Mouse (Mus musculus): ENCODE measurements around the gene Trip4. TPM values are rescaled to one million over a fixed set of nuclear protein-coding genes. Genes with fewer than 3 reads are reported as not detected.

The Trip4 gene
- polyA plus RNA-seq, 1 experiment from 2014 or later: 33.8 TPM

GRCm38 (mm10) chr9:65832041-65832440 lies 76.6 kb downstream of the Trip4 start:
- no peaks in the 10 kb centered on the region for H3K27me3 ChIP-seq (replicated peaks)
- peaks cover 12% of the 10 kb centered on the region for H3K4me1 ChIP-seq
- WGBS: 17% methylated on average over 2 of the region's 2 CpGs
- no peak for ATAC-seq (replicated peaks)
- H3K4me3 ChIP-seq: no peak overlapping the region
- no peak overlapping the region for H3K27ac ChIP-seq
- no peaks in the 10 kb centered on the region for H3K36me3 ChIP-seq (replicated peaks)
- H3K4me2 ChIP-seq: no peak overlapping the region
- no peaks in the 10 kb centered on the region for H3K9me3 ChIP-seq
- no peak overlapping the region for H3K9ac ChIP-seq

GRCm38 (mm10) chr9:65831164-65831563 lies 77.4 kb downstream of the Trip4 start:
- WGBS: 42% methylated on average over 4 of the region's 4 CpGs
- Histone ChIP-seq H3K4me2 (no peak overlapping the region), H3K9me3 (no peaks in the 10 kb centered on the region), H3K36me3 (replicated peaks) (no peaks in the 10 kb centered on the region), H3K9ac (no peak overlapping the region), H3K27me3 (replicated peaks) (no peaks in the 10 kb centered on the region), H3K27ac (no peak overlapping the region), H3K4me3 (no peak overlapping the region), H3K4me1 (peaks cover 15% of the 10 kb centered on the region)
- no peak for ATAC-seq (replicated peaks)

GRCm38 (mm10) chr9:65830255-65830654 lies 78.3 kb downstream of the Trip4 start:
- 64% methylated on average over 4 of the region's 4 CpGs for WGBS
- no peak for ATAC-seq (replicated peaks)
- Histone ChIP-seq H3K9ac (no peak overlapping the region), H3K27ac (no peak overlapping the region), H3K36me3 (replicated peaks) (no peaks in the 10 kb centered on the region), H3K4me1 (peaks cover 24% of the 10 kb centered on the region), H3K9me3 (no peaks in the 10 kb centered on the region), H3K4me2 (no peak overlapping the region), H3K4me3 (no peak overlapping the region), H3K27me3 (replicated peaks) (no peaks in the 10 kb centered on the region)

- no peak overlapping the region for H3K4me2 ChIP-seq
- H3K4me1 ChIP-seq: peaks cover 31% of the 10 kb centered on the region
- no peaks in the 10 kb centered on the region for H3K9me3 ChIP-seq
- H3K27me3 ChIP-seq (replicated peaks): no peaks in the 10 kb centered on the region
- no peaks in the 10 kb centered on the region for H3K36me3 ChIP-seq (replicated peaks)
- no peak overlapping the region for H3K4me3 ChIP-seq
- no peak overlapping the region for H3K9ac ChIP-seq
- H3K27ac ChIP-seq: no peak overlapping the region
- no peak for ATAC-seq (replicated peaks)
- 95% methylated on average over 2 of the region's 2 CpGs for WGBS
These were observed 79.2 kb downstream of the Trip4 start for GRCm38 (mm10) chr9:65829410-65829809.

GRCm38 (mm10) chr9:65828511-65828910 lies 80.1 kb downstream of the Trip4 start:
- peaks cover 40% of the 10 kb centered on the region for H3K4me1 ChIP-seq
- ATAC-seq (replicated peaks): no peak
- no peak overlapping the region for H3K27ac ChIP-seq
- no peak overlapping the region for H3K9ac ChIP-seq
- H3K27me3 ChIP-seq (replicated peaks): no peaks in the 10 kb centered on the region
- H3K4me3 ChIP-seq: 0 out of 2 replicates have a peak overlapping the region, but pooled peaks have one; percentile 91
- WGBS: 50% methylated on average over 3 of the region's 3 CpGs
- no peaks in the 10 kb centered on the region for H3K36me3 ChIP-seq (replicated peaks)
- H3K9me3 ChIP-seq: no peaks in the 10 kb centered on the region
- peak overlapping the region; percentile 63; the same call in 1 of the 2 replicates for H3K4me2 ChIP-seq

GRCm38 (mm10) chr9:65828016-65828403 lies 80.6 kb downstream of the Trip4 start:
- peak overlapping the region; percentile 63 for H3K4me2 ChIP-seq
- H3K36me3 ChIP-seq (replicated peaks): no peaks in the 10 kb centered on the region
- under 1% methylated on average over 13 of the region's 13 CpGs for WGBS
- peak overlapping the region; percentile 91 for H3K4me3 ChIP-seq
- H3K4me1 ChIP-seq: peaks cover 43% of the 10 kb centered on the region
- peak overlapping the region; percentile 99 for H3K27ac ChIP-seq
- H3K27me3 ChIP-seq (replicated peaks): no peaks in the 10 kb centered on the region
- ATAC-seq (replicated peaks): no peak
- H3K9ac ChIP-seq: peak overlapping the region; percentile 96
- H3K9me3 ChIP-seq: no peaks in the 10 kb centered on the region

GRCm38 (mm10) chr9:65827344-65828015 lies 81.1 kb downstream of the Trip4 start, which contains the start of gene Zfp609:
Gene Zfp609 (minus strand): TSS chr9:65827564.
- ATAC-seq (replicated peaks): peak; percentile 86
- WGBS: under 1% methylated on average over 54 of the region's 76 CpGs
- H3K36me3 ChIP-seq (replicated peaks): no peaks in the 10 kb centered on the region
- no peaks in the 10 kb centered on the region for H3K9me3 ChIP-seq
- H3K27ac ChIP-seq: peak within 1 kb of the TSS; percentile 99
- peaks cover 45% of the 10 kb centered on the region for H3K4me1 ChIP-seq
- H3K27me3 ChIP-seq (replicated peaks): no peaks in the 10 kb centered on the region
- peak within 1 kb of the TSS; percentile 96 for H3K9ac ChIP-seq
- peak within 1 kb of the TSS; percentile 63 for H3K4me2 ChIP-seq
- H3K4me3 ChIP-seq: peak within 1 kb of the TSS; percentile 91

- H3K27me3 ChIP-seq (replicated peaks): no peaks in the 10 kb centered on the region
- peak; percentile 62 for ATAC-seq (replicated peaks)
- no peaks in the 10 kb centered on the region for H3K9me3 ChIP-seq
- H3K4me2 ChIP-seq: peak overlapping the region; percentile 63
- H3K9ac ChIP-seq: peak overlapping the region; percentile 96
- H3K27ac ChIP-seq: peak overlapping the region; percentile 99
- H3K4me1 ChIP-seq: peaks cover 46% of the 10 kb centered on the region
- H3K36me3 ChIP-seq (replicated peaks): no peaks in the 10 kb centered on the region
- under 1% methylated on average over 26 of the region's 31 CpGs for WGBS
- H3K4me3 ChIP-seq: peak overlapping the region; percentile 91
These were observed 81.8 kb downstream of the Trip4 start for GRCm38 (mm10) chr9:65826588-65827343.

GRCm38 (mm10) chr9:65826226-65826587 lies 82.4 kb downstream of the Trip4 start:
- Histone ChIP-seq H3K27me3 (replicated peaks) (no peaks in the 10 kb centered on the region), H3K9me3 (no peaks in the 10 kb centered on the region), H3K36me3 (replicated peaks) (no peaks in the 10 kb centered on the region), H3K27ac (peak overlapping the region; percentile 99), H3K4me3 (peak overlapping the region; percentile 91), H3K9ac (peak overlapping the region; percentile 96), H3K4me2 (peak overlapping the region; percentile 63), H3K4me1 (peaks cover 46% of the 10 kb centered on the region)
- ATAC-seq (replicated peaks): peak; percentile 32
- WGBS: 0% methylated on average over 4 of the region's 4 CpGs

- Histone ChIP-seq H3K9ac (peak overlapping the region; percentile 19; the same call in 1 of the 2 replicates), H3K36me3 (replicated peaks) (no peaks in the 10 kb centered on the region), H3K4me3 (no peak overlapping the region), H3K9me3 (no peaks in the 10 kb centered on the region), H3K4me1 (peaks cover 56% of the 10 kb centered on the region), H3K27me3 (replicated peaks) (no peaks in the 10 kb centered on the region), H3K4me2 (peak overlapping the region; percentile 32), H3K27ac (peak overlapping the region; percentile 57)
- 27% methylated on average over 10 of the region's 10 CpGs for WGBS
- no peak for ATAC-seq (replicated peaks)
These were observed 84.7 kb downstream of the Trip4 start for GRCm38 (mm10) chr9:65823716-65824462.

GRCm38 (mm10) chr9:65822011-65822410 lies 86.6 kb downstream of the Trip4 start:
- Histone ChIP-seq H3K27ac (no peak overlapping the region), H3K4me1 (peaks cover 57% of the 10 kb centered on the region), H3K9me3 (no peaks in the 10 kb centered on the region), H3K9ac (no peak overlapping the region), H3K4me3 (no peak overlapping the region), H3K27me3 (replicated peaks) (no peaks in the 10 kb centered on the region), H3K4me2 (no peak overlapping the region), H3K36me3 (replicated peaks) (no peaks in the 10 kb centered on the region)
- no peak for ATAC-seq (replicated peaks)
- WGBS: 79% methylated on average over 4 of the region's 4 CpGs

GRCm38 (mm10) chr9:65820301-65820700 lies 88.3 kb downstream of the Trip4 start:
- Histone ChIP-seq H3K27ac (no peak overlapping the region), H3K4me3 (no peak overlapping the region), H3K36me3 (replicated peaks) (no peaks in the 10 kb centered on the region), H3K9me3 (no peaks in the 10 kb centered on the region), H3K27me3 (replicated peaks) (no peaks in the 10 kb centered on the region), H3K4me2 (no peak overlapping the region), H3K4me1 (peaks cover 46% of the 10 kb centered on the region), H3K9ac (no peak overlapping the region)
- WGBS: 70% methylated on average over 2 of the region's 2 CpGs
- ATAC-seq (replicated peaks): no peak
